Mouse (Mus musculus) forebrain, embryonic 15.5 days (tissue): ENCODE results near the gene Gramd1b. TPM values are rescaled to one million over a fixed set of nuclear protein-coding genes. Genes with fewer than 3 reads are reported as not detected.

Experiments
- ATAC-seq: fragments of 200-750 bp; cut with Nextera tagmentation; replicated peaks from 2 replicates; pipeline ENCODE4 v1.8.0; 2017; ENCODE audit warnings: mild to moderate bottlenecking, moderate TSS enrichment, moderate library complexity
- H3K27ac ChIP-seq: fragments of 300-500 bp; sonication (generic); replicated peaks from 2 replicates; pipeline ENCODE4 v1.5.1; 2015; ENCODE audit warnings: mild to moderate bottlenecking, inconsistent platforms
- H3K27me3 ChIP-seq: fragments of 300-500 bp; sonication (generic); 2 replicates; pipeline ENCODE4 v1.6.1; 2015; ENCODE audit warnings: inconsistent platforms
- H3K36me3 ChIP-seq: fragments of 300-500 bp; sonication (generic); 2 replicates; pipeline ENCODE4 v1.6.1; 2015; ENCODE audit warnings: mild to moderate bottlenecking, inconsistent platforms
- H3K4me1 ChIP-seq: fragments of 300-500 bp; sonication (generic); 2 replicates; pipeline ENCODE4 v1.6.1; 2015; ENCODE audit warnings: inconsistent platforms
- H3K4me2 ChIP-seq: fragments of 300-500 bp; sonication (generic); replicated peaks from 2 replicates; pipeline ENCODE4 v1.6.1; 2015; ENCODE audit warnings: mild to moderate bottlenecking, inconsistent platforms
- H3K4me3 ChIP-seq: fragments of 300-500 bp; sonication (generic); 2 replicates; pipeline ENCODE4 v1.5.1; 2015; ENCODE audit warnings: mild to moderate bottlenecking, inconsistent platforms
- H3K9ac ChIP-seq: fragments of 300-500 bp; sonication (generic); replicated peaks from 2 replicates; pipeline ENCODE4 v1.6.1; 2015; ENCODE audit warnings: mild to moderate bottlenecking, inconsistent platforms
- H3K9me3 ChIP-seq: fragments of 300-500 bp; sonication (generic); 2 replicates; pipeline ENCODE4 v1.6.1; 2016; ENCODE audit warnings: inconsistent platforms
- WGBS: fragments of 180-500 bp; shearing (Covaris S2); methylation state at CpG from one replicate; pipeline ENCODE4 v1.1.7; 2015; ENCODE audit warnings: mixed read lengths; 5-methylcytosine and 5-hydroxymethylcytosine counted together
- polyA plus RNA-seq: library from polyadenylated mRNA; unstranded; fragments of >200 nt; fragmentation: Nextera tagmentation; extraction: Ambion mirVana; gene quantifications from 2 replicates; pipeline ENCODE4 v1.2.1, GENCODE M21; 2015

The Gramd1b gene
- polyA plus RNA-seq, 1 experiment from 2014 or later = 18.2 TPM

- Histone ChIP-seq H3K4me2 (peak overlapping the region; percentile 100), H3K9ac (no peak overlapping the region), H3K9me3 (no peaks in the 10 kb centered on the region), H3K27ac (no peak overlapping the region), H3K4me3 (peak overlapping the region; percentile 71), H3K36me3 (no peaks in the 10 kb centered on the region), H3K27me3 (no peaks in the 10 kb centered on the region), H3K4me1 (peaks cover 13% of the 10 kb centered on the region)
- ATAC-seq = no peak
- WGBS = 92% methylated on average over 6 of the region's 6 CpGs
These were observed 77.3 kb downstream of the Gramd1b start for GRCm38 (mm10) chr9:40453889-40454288.

GRCm38 (mm10) chr9:40452208-40452607 is 79.0 kb downstream of the Gramd1b start:
- WGBS = 62% methylated on average over 5 of the region's 5 CpGs
- Histone ChIP-seq H3K9ac (no peak overlapping the region), H3K4me2 (peak overlapping the region; percentile 100), H3K9me3 (no peaks in the 10 kb centered on the region), H3K36me3 (no peaks in the 10 kb centered on the region), H3K27ac (no peak overlapping the region), H3K4me3 (no peak overlapping the region), H3K4me1 (peaks cover 13% of the 10 kb centered on the region), H3K27me3 (no peaks in the 10 kb centered on the region)
- no peak for ATAC-seq

GRCm38 (mm10) chr9:40450776-40451175 is 80.4 kb downstream of the Gramd1b start:
- Histone ChIP-seq H3K36me3 (no peaks in the 10 kb centered on the region), H3K4me3 (no peak overlapping the region), H3K4me1 (peaks cover 6% of the 10 kb centered on the region), H3K27me3 (no peaks in the 10 kb centered on the region), H3K9me3 (no peaks in the 10 kb centered on the region), H3K9ac (no peak overlapping the region), H3K4me2 (no peak overlapping the region), H3K27ac (no peak overlapping the region)
- WGBS = 54% methylated on average over 5 of the region's 5 CpGs
- ATAC-seq = no peak

GRCm38 (mm10) chr9:40450417-40450714 is 80.8 kb downstream of the Gramd1b start:
- no peak overlapping the region for H3K4me2 ChIP-seq
- no peaks in the 10 kb centered on the region for H3K36me3 ChIP-seq
- H3K9ac ChIP-seq = no peak overlapping the region
- H3K27ac ChIP-seq = no peak overlapping the region
- no peaks in the 10 kb centered on the region for H3K9me3 ChIP-seq
- H3K4me1 ChIP-seq = peaks cover 6% of the 10 kb centered on the region
- ATAC-seq = no peak
- H3K4me3 ChIP-seq = no peak overlapping the region
- H3K27me3 ChIP-seq = no peaks in the 10 kb centered on the region
- WGBS = 32% methylated on average over 7 of the region's 7 CpGs

GRCm38 (mm10) chr9:40449610-40450416 is 81.4 kb downstream of the Gramd1b start:
- Histone ChIP-seq H3K4me3 (no peak overlapping the region), H3K36me3 (no peaks in the 10 kb centered on the region), H3K4me1 (no peaks in the 10 kb centered on the region), H3K27ac (no peak overlapping the region), H3K9ac (no peak overlapping the region), H3K27me3 (no peaks in the 10 kb centered on the region), H3K4me2 (no peak overlapping the region), H3K9me3 (no peaks in the 10 kb centered on the region)
- no peak for ATAC-seq
- WGBS = 78% methylated on average over 10 of the region's 10 CpGs

- WGBS = 89% methylated on average over 2 of the region's 2 CpGs
These were observed 82.4 kb downstream of the Gramd1b start for GRCm38 (mm10) chr9:40448646-40449243.

GRCm38 (mm10) chr9:40447265-40447664 is 83.9 kb downstream of the Gramd1b start:
- no peak overlapping the region for H3K4me3 ChIP-seq
- WGBS = 83% methylated on average over 4 of the region's 4 CpGs
- no peak for ATAC-seq
- no peak overlapping the region for H3K27ac ChIP-seq
- no peaks in the 10 kb centered on the region for H3K36me3 ChIP-seq
- no peaks in the 10 kb centered on the region for H3K27me3 ChIP-seq
- H3K9me3 ChIP-seq = no peaks in the 10 kb centered on the region
- no peaks in the 10 kb centered on the region for H3K4me1 ChIP-seq
- H3K4me2 ChIP-seq = no peak overlapping the region
- H3K9ac ChIP-seq = no peak overlapping the region

More at GRCm38 (mm10) chr9:40448646-40449243, 82.4 kb downstream of the Gramd1b start:
- no peak overlapping the region for H3K9ac ChIP-seq
- no peaks in the 10 kb centered on the region for H3K36me3 ChIP-seq
- ATAC-seq = no peak
- H3K27ac ChIP-seq = no peak overlapping the region
- H3K27me3 ChIP-seq = no peaks in the 10 kb centered on the region
- H3K4me3 ChIP-seq = no peak overlapping the region
- no peak overlapping the region for H3K4me2 ChIP-seq
- no peaks in the 10 kb centered on the region for H3K4me1 ChIP-seq
- H3K9me3 ChIP-seq = no peaks in the 10 kb centered on the region

- Histone ChIP-seq H3K27me3 (no peaks in the 10 kb centered on the region), H3K4me2 (no peak overlapping the region), H3K27ac (no peak overlapping the region), H3K9me3 (no peaks in the 10 kb centered on the region), H3K4me1 (peaks cover 1% of the 10 kb centered on the region; the same call in 1 of the 2 replicates), H3K36me3 (no peaks in the 10 kb centered on the region), H3K4me3 (no peak overlapping the region), H3K9ac (no peak overlapping the region)
- 67% methylated on average over 6 of the region's 6 CpGs for WGBS
- no peak for ATAC-seq
These were observed 86.2 kb downstream of the Gramd1b start for GRCm38 (mm10) chr9:40444961-40445360.

GRCm38 (mm10) chr9:40442784-40443183 is 88.4 kb downstream of the Gramd1b start:
- Histone ChIP-seq H3K9me3 (no peaks in the 10 kb centered on the region), H3K27me3 (no peaks in the 10 kb centered on the region), H3K27ac (no peak overlapping the region), H3K4me2 (no peak overlapping the region), H3K4me3 (no peak overlapping the region), H3K9ac (no peak overlapping the region), H3K4me1 (peaks cover 21% of the 10 kb centered on the region), H3K36me3 (no peaks in the 10 kb centered on the region)
- ATAC-seq = no peak
- WGBS = 55% methylated on average over 5 of the region's 5 CpGs

- Histone ChIP-seq H3K4me3 (no peak overlapping the region), H3K9ac (no peak overlapping the region), H3K27me3 (no peaks in the 10 kb centered on the region), H3K4me1 (peaks cover 23% of the 10 kb centered on the region), H3K9me3 (no peaks in the 10 kb centered on the region), H3K4me2 (no peak overlapping the region), H3K27ac (peak overlapping the region; percentile 93), H3K36me3 (no peaks in the 10 kb centered on the region)
- peak; percentile 72 for ATAC-seq
- 65% methylated on average over 8 of the region's 8 CpGs for WGBS
These were observed 91.1 kb downstream of the Gramd1b start for GRCm38 (mm10) chr9:40439973-40440687.

GRCm38 (mm10) chr9:40438731-40439526 is 92.3 kb downstream of the Gramd1b start:
- Histone ChIP-seq H3K9me3 (no peaks in the 10 kb centered on the region), H3K27ac (peak overlapping the region; percentile 93), H3K4me2 (no peak overlapping the region), H3K4me3 (no peak overlapping the region), H3K4me1 (peaks cover 23% of the 10 kb centered on the region), H3K9ac (no peak overlapping the region), H3K27me3 (no peaks in the 10 kb centered on the region), H3K36me3 (no peaks in the 10 kb centered on the region)
- peak; percentile 83 for ATAC-seq
- 33% methylated on average over 12 of the region's 12 CpGs for WGBS

GRCm38 (mm10) chr9:40437891-40438290 is 93.3 kb downstream of the Gramd1b start:
- Histone ChIP-seq H3K27me3 (no peaks in the 10 kb centered on the region), H3K36me3 (no peaks in the 10 kb centered on the region), H3K9me3 (no peaks in the 10 kb centered on the region), H3K4me3 (no peak overlapping the region), H3K27ac (peak overlapping the region; percentile 93), H3K4me1 (peaks cover 23% of the 10 kb centered on the region), H3K4me2 (no peak overlapping the region), H3K9ac (no peak overlapping the region)
- no peak for ATAC-seq
- WGBS = 85% methylated on average over 7 of the region's 7 CpGs
